Mouse (Mus musculus): Measurements from ENCODE around the gene Auts2.

DNA sequence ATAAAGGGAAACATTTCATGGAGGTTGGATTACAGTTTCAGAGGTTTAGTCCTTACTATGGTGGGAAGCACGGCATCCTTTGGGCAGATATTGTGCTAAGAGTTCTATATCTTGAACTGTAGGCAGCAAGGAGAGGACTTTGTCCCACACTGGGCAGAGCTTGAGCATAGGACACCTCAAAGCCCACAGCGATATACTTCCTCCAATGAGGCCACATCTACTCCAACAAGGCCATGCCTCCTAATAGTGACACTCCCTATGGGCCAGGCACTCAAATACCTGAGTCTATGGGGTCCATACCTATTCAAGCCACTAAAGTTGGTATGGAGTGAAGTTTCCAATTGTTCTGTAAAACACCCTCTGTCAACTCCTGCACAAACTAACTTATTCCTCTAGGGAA lies 106.7 kb downstream of the Auts2 start:
- TF ChIP-seq CHD2 (IDR thresholded peaks at IDR 0.05; ENCODE audit: low read depth, low read length), result no peak
- no peak for TF ChIP-seq ZNF384 (IDR thresholded peaks at IDR 0.05; ENCODE audit: low read depth, low read length)
- TF ChIP-seq HCFC1 (IDR thresholded peaks at IDR 0.05; ENCODE audit: borderline replicate concordance, insufficient read depth, low read length), result no peak
